Mouse (Mus musculus) splenic B cell, adult 2 months (primary cell): Measurements from ENCODE around the gene Phactr1.

ENCODE experiments used
- DNase-seq: peaks from one replicate; pipeline ENCODE4 v3.0.0-alpha.2; 2011; ENCODE audit warnings: low read depth, low spot score
- H3K27me3 ChIP-seq: 2 replicates; pipeline ENCODE4 v1.6.1; 2012; ENCODE audit warnings: mild to moderate bottlenecking, low read length, moderate library complexity, mixed read lengths; ENCODE audit not compliant: control insufficient read depth, poor library complexity, insufficient read depth, severe bottlenecking
- H3K36me3 ChIP-seq: 2 replicates; pipeline ENCODE4 v1.6.1; 2012; ENCODE audit warnings: mild to moderate bottlenecking, low read length, moderate library complexity, mixed read lengths; ENCODE audit not compliant: control insufficient read depth, poor library complexity, insufficient read depth, severe bottlenecking

Gene Phactr1

GRCm38 (mm10) chr13:42915081-42915480 is 234.7 kb downstream of the Phactr1 start:
- Histone ChIP-seq H3K36me3 (no peaks in the 10 kb centered on the region), H3K27me3 (no peaks in the 10 kb centered on the region)
- no peak for DNase-seq

- Histone ChIP-seq H3K27me3 (no peaks in the 10 kb centered on the region), H3K36me3 (no peaks in the 10 kb centered on the region)
- DNase-seq, result no peak
Measured at GRCm38 (mm10) chr13:42915851-42916193, 235.4 kb downstream of the Phactr1 start.

- no peaks in the 10 kb centered on the region; the same call in 1 of the 2 replicates for H3K27me3 ChIP-seq
Measured at GRCm38 (mm10) chr13:42916194-42917033, 236.0 kb downstream of the Phactr1 start.

GRCm38 (mm10) chr13:42917251-42917650 is 236.8 kb downstream of the Phactr1 start:
- Histone ChIP-seq H3K36me3 (no peaks in the 10 kb centered on the region), H3K27me3 (no peaks in the 10 kb centered on the region; the same call in 1 of the 2 replicates)
- no peak for DNase-seq

More at GRCm38 (mm10) chr13:42916194-42917033, 236.0 kb downstream of the Phactr1 start:
- no peak for DNase-seq
- H3K36me3 ChIP-seq, result no peaks in the 10 kb centered on the region

DNA sequence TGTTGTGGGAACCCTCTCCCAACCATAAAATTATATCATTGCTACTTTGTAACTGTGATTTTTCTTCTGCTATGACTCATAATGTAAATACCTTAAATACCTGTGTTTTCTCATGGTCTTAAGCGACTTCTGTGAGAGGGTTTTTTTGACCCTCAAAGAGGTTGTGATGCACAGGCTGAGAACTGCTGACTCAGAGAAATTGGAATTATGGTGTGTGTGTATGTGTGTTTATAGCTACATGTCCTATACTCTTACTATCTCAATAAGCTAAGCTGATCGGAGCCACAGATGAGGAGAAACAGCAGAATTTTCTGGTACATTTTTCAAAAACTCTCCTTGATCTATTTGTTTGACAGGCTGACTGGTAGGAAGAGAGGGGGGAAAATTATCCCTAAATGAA is 239.6 kb downstream of the Phactr1 start:
- H3K36me3 ChIP-seq, result no peaks in the 10 kb centered on the region
- no peak for DNase-seq

DNA sequence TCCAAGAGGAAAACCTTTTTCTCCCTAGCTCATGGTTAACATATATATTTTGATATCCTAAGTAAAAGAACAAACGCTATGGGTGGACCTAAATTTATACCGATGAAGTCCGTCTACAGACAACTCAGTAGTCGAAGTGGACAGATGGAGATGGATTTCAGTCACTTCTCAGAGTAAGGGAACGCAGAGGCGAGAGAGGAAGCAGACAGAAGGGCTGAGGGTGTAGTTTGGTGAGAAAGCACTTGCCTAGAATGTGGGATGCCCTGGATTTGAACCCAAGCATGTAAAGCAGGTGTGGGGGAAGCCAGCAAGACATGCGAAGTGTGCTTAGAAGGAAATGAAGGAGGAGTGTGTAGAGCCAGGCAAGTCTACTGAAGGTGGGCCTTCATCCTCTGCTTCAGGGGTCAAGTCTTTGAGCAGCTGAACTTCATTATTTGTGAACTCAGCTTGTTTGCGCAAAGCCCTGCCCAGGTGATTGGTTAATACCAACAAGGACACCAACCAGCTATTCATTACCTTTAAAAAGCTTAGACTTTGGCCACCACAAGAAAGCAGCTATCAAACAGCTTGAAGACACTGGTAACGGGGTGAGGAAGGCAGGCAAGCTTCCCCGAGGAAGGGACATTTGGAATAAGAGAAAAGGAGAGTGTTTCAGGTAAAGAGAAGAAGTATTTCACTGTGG is 241.5 kb downstream of the Phactr1 start:
- Histone ChIP-seq H3K36me3 (no peaks in the 10 kb centered on the region), H3K27me3 (no peaks in the 10 kb centered on the region; the same call in 1 of the 2 replicates)
- DNase-seq, result no peak

More for the DNA sequence above, 239.6 kb downstream of the Phactr1 start:
- no peaks in the 10 kb centered on the region; the same call in 1 of the 2 replicates for H3K27me3 ChIP-seq

DNA sequence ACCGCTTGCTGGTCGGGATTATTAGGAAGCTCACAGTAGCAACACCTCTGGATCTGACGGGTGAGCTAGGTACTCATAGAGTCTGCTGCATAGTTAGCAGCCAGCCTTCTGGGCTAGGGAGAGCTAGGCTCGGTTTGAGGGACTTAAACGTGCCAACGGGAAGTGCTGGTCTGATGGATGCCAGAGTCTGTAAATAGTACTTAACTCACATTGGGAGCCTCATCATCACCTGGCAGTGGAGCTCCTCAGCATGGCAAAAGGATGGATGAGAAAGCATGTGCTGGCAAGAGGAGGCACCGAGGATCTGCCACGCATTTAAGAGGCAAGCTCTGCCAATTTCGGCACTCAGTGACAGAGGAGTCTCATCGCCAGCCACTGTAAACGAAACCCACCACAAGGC is 247.4 kb downstream of the Phactr1 start:
- H3K27me3 ChIP-seq, result no peaks in the 10 kb centered on the region
- H3K36me3 ChIP-seq, result no peaks in the 10 kb centered on the region
- DNase-seq, result no peak

DNA sequence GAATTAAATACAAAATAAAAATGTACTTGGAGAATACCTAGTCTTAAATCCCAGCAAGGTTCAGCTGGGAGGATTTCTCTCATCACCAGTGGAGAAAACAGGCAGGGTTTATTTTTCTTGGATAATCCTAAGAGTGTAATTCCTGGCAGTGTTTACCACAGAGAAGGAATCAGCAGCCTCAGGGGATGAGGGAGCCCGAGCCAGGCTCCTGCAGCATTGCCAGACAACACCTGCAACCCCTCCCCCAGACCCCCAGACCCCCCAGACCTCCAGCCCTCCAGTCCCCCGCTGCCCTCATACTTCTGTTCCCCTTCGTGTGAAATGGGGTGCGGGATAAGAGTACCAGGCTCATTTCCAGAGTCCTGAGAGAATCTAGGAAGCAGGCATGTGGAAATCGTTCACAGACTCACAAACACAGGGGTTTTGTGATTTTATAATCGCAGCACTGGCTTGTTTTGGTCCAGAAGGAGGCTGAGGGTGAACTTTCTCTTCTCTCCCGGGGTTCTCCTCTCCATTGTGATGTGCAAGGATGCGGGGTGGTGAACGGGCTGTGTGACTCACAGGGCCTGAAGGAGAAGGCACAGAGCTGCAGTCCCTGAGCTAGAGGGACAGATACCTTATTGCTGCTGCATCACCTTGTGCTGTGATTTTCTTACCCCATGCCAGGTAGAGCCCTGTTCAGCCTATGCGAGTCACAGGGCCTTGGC is 249.3 kb downstream of the Phactr1 start:
- no peak for DNase-seq
- H3K27me3 ChIP-seq, result no peaks in the 10 kb centered on the region

DNA sequence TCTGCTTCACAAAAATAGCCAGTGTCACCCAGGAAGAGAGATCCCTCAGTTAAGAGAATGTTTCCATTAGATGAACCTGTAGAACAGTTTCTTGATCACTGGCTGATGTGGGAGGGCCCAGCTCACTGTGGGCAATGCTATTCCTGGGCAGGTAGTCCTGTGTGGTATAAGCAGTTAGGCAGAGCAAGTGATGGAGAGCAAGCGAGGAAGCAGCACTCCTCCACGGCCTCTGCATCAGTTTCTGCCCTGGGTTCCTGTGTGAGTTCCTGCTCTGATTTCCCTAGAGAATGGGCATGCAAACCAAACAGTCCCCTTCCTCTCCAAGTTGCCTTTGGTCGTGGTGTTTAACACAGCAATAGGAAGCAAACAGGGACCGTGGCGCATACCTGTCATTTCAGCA is 251.6 kb downstream of the Phactr1 start:
- H3K36me3 ChIP-seq, result no peaks in the 10 kb centered on the region
- H3K27me3 ChIP-seq, result no peaks in the 10 kb centered on the region
- DNase-seq, result no peak

More for the DNA sequence above, 249.3 kb downstream of the Phactr1 start:
- H3K36me3 ChIP-seq, result no peaks in the 10 kb centered on the region

DNA sequence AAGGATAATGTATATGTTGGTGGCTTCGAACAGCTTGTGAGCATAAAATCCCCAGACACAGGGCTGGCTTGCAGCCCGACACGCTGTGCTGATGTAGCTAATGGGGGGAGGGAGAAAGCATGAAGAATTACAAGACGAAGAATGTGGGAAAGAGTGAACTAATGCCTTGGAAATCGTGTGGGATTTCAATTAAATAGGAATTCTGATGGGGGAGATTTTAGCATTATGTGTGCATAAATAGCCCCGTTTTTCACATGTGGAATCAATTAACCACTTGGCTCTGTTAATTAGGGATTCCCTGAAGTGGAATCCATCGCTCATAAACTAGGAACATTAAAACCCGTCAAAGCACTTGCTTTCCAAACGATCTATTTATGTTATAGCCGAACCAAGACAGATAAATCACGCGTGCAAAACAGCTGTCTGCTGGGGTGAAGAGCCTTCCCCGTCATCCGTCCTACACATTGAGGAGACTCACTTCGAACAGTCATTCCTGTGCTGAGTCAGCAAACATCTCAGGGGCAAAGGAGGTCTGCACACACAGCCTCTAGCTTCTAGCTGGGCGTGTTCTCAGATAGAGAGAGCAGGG is 254.2 kb downstream of the Phactr1 start:
- Histone ChIP-seq H3K36me3 (no peaks in the 10 kb centered on the region), H3K27me3 (no peaks in the 10 kb centered on the region)
- no peak for DNase-seq

DNA sequence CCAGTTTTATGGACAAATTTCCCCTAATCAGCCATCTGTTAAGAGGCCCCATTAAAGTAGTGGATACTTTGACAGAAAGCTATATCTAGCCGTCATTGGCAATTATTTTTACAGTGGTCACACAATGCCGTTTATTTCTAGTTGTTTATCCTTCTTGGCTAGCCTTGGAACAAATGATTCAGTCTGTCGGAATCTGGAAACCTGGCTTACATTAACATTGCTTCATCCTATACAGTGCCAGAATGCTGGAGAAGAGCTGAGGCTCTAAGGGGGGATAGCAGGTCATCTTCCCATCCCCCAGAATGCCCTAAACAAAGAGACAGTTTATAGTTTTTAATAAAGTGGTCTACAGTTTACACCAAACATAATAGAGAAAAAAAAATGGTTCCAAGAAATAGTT is 257.4 kb downstream of the Phactr1 start:
- DNase-seq, result no peak
- no peaks in the 10 kb centered on the region for H3K27me3 ChIP-seq
- H3K36me3 ChIP-seq, result no peaks in the 10 kb centered on the region

DNA sequence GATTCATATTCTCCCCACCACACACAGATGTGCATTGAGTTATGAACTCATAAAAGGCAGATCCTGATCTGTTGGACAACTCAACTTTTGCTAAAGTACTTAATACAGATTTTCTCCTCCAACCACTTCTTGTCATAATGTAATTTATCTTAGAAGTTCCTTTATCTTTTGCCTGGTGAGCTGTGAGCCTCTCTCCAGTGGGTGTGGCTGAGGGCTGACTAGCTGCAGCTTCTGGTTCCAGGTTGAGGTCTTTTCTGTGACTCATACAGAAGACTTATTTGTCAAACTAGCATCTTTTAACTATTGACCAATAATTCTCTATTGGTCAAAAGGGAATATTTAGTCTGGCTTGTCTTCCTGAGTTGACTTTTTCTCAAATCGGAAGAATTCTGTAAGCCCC is 257.9 kb downstream of the Phactr1 start:
- H3K36me3 ChIP-seq, result no peaks in the 10 kb centered on the region
- DNase-seq, result no peak
- no peaks in the 10 kb centered on the region for H3K27me3 ChIP-seq

GRCm38 (mm10) chr13:42940271-42940670 is 259.8 kb downstream of the Phactr1 start:
- H3K36me3 ChIP-seq, result no peaks in the 10 kb centered on the region
- no peaks in the 10 kb centered on the region for H3K27me3 ChIP-seq
- no peak for DNase-seq

- no peak for DNase-seq
- Histone ChIP-seq H3K36me3 (no peaks in the 10 kb centered on the region), H3K27me3 (no peaks in the 10 kb centered on the region)
Measured at GRCm38 (mm10) chr13:42944106-42944505, 263.7 kb downstream of the Phactr1 start.
